Mouse (Mus musculus): ENCODE data around the gene Cenpf. TPM values are rescaled to one million over a fixed set of nuclear protein-coding genes. Genes with fewer than 3 reads are reported as not detected.

Gene Cenpf
- polyA plus RNA-seq, 1 experiment, result 1.2 TPM

DNA sequence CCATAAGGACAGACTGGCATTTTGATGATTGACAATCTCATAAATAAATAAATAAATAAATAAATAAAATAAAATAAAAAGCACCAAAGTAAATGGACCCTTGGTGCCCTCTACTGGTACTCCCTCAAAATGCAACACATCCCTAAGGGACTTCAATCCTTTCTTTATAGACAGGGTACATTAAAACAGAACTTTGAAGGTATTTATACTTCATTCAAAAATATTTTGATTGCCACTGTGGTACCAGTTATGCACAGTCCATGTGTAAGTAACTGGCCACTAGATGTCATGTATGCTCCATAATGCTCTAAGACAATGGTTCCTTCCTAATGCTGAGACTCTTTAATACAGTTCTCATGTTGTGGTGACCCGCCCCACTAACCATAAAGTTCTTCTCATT lies 12.5 kb downstream of the Cenpf start:
- H3K4me3 ChIP-seq (replicated peaks), result no peak overlapping the region
- no peaks in the 10 kb centered on the region for H3K27me3 ChIP-seq (replicated peaks)
- H3K36me3 ChIP-seq (replicated peaks; ENCODE audit: low read length), result peaks cover 84% of the 10 kb centered on the region
- peaks cover 9% of the 10 kb centered on the region; the same call in 1 of the 2 replicates for H3K4me1 ChIP-seq
- no peaks in the 10 kb centered on the region for H3K9me3 ChIP-seq
- no peak for TF ChIP-seq FLI1 (IDR thresholded peaks at IDR 0.05; ENCODE audit: low read length)
- no peak for TF ChIP-seq GATA1 (IDR thresholded peaks at IDR 0.05; ENCODE audit: borderline replicate concordance, low read length)

DNA sequence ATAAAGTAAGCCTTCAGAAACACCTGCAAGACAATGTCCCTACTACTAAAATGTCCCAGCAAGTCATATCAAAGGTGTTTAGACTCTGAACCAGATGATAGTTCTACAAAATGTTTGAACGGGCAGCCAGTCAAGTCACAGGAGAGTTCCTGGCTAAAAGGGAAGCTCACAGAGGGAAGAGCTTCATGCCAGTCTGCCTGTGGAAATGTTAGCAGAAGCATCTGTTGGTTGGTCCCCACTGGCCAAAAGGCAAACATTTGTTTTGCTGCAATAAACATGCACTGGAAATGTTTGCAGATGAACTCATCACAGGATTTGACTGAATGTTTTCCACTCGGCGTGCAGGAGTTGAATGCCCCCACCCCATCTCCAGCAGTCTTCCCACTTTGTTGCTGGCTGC lies 21.9 kb downstream of the Cenpf start:
- Histone ChIP-seq H3K4me1 (no peaks in the 10 kb centered on the region), H3K36me3 (replicated peaks; ENCODE audit: low read length) (peaks cover 86% of the 10 kb centered on the region), H3K27me3 (replicated peaks) (no peaks in the 10 kb centered on the region), H3K4me3 (replicated peaks) (no peak overlapping the region), H3K9me3 (no peaks in the 10 kb centered on the region)
- TF ChIP-seq GATA1 (IDR thresholded peaks at IDR 0.05; ENCODE audit: borderline replicate concordance, low read length) (no peak), FLI1 (IDR thresholded peaks at IDR 0.05; ENCODE audit: low read length) (no peak)

DNA sequence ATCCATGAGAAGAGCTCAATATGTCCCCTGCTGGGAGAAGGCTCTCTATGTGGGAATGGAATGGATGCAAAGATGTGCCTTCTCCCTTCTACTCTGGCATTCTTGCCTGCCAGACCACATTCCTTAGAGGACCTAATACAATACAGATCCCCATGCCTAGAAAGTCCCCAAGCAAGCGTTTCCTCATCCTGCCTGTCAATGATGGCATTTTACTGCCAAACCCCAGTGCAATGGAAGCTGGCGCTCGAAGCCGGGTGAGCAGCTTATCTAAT lies 23.1 kb downstream of the Cenpf start:
- Histone ChIP-seq H3K36me3 (replicated peaks; ENCODE audit: low read length) (peaks cover 81% of the 10 kb centered on the region), H3K27me3 (replicated peaks) (no peaks in the 10 kb centered on the region), H3K9me3 (no peaks in the 10 kb centered on the region), H3K4me3 (replicated peaks) (no peak overlapping the region), H3K4me1 (no peaks in the 10 kb centered on the region)
- no peak for TF ChIP-seq GATA1 (IDR thresholded peaks at IDR 0.05; ENCODE audit: borderline replicate concordance, low read length)

DNA sequence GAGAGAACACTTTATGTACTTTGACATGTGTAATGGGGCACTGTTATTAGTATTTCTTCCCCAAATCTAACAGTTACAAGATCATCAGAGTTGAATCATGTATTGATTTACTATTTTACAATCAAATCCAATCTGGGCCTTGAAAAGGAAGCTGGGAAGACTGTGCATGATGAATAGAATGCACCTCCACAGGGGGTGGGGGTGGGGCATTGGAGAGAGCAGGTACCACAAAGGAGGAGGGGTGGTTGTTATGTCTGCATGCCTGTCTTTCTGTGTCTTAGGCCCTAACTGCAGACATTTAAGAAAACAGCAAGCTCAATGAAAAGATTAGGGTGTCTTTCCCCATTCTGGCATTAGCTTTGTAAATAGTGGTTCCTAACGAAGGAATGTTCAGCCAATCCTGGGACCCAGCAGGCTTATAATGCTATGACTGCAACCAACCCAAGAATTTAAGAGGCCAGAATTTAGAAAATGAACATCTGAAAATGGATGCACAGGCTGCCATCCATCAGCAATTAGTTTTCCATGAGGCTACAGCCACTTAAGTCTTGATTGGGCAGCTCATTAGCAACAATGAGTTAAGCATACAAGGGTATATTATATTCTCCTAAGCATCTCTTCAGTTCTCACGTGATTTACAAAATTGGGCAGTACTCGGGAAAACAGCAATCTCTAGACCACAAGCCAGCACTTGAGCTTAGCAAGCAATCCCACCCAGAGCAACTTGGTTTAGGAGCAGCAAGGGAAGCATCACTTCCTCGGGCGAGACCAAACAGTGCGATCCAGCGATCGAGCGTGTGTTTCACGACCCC lies 23.6 kb downstream of the Cenpf start:
- TF ChIP-seq FLI1 (IDR thresholded peaks at IDR 0.05; ENCODE audit: low read length) (no peak), GATA1 (IDR thresholded peaks at IDR 0.05; ENCODE audit: borderline replicate concordance, low read length) (no peak)

DNA sequence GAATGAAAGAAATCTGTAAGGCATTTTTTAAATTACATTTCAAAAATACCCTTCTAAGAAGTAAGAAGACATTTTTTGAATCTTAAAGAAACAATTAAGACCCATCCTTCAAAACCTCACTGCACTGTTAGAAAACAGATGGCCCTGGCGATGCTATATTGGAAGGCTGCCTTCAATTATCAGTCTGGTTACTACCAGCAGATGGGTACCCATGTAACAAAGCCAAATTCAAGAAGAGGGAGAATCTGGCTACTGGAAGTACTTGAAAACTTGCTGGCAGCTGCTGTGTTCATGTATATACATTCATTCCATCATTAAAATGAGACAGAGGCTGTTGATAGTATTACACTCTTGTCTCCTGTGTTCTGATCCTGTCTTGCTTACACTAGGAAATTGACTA lies 24.4 kb downstream of the Cenpf start:
- peaks cover 81% of the 10 kb centered on the region for H3K36me3 ChIP-seq (replicated peaks; ENCODE audit: low read length)
- TF ChIP-seq FLI1 (IDR thresholded peaks at IDR 0.05; ENCODE audit: low read length) (no peak), GATA1 (IDR thresholded peaks at IDR 0.05; ENCODE audit: borderline replicate concordance, low read length) (no peak)

More for the DNA sequence above, 23.6 kb downstream of the Cenpf start:
- H3K9me3 ChIP-seq, result no peaks in the 10 kb centered on the region
- no peaks in the 10 kb centered on the region for H3K27me3 ChIP-seq (replicated peaks)
- H3K36me3 ChIP-seq (replicated peaks; ENCODE audit: low read length), result peaks cover 81% of the 10 kb centered on the region
- H3K4me1 ChIP-seq, result no peaks in the 10 kb centered on the region
- no peak overlapping the region for H3K4me3 ChIP-seq (replicated peaks)

DNA sequence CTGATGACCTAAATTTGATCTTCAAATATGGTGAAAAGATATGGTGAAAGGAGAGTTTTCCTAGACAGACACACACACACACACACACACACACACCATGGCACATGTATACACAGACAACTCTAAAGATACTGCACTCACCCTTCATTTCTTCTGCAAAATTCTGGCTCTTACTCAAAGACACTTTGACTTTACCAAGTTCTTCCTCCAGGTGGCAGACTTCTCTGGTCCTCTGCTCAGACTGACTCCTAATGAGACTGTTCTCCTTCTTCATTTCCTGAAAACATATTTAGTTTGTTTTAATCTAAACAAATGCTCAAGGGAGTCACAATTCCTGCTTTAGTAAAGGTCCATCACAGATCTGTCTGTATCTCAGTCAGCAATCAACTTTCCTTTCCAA lies 26.0 kb downstream of the Cenpf start:
- TF ChIP-seq FLI1 (IDR thresholded peaks at IDR 0.05; ENCODE audit: low read length) (no peak), GATA1 (IDR thresholded peaks at IDR 0.05; ENCODE audit: borderline replicate concordance, low read length) (no peak)
- H3K27me3 ChIP-seq (replicated peaks), result no peaks in the 10 kb centered on the region
- peaks cover 81% of the 10 kb centered on the region for H3K36me3 ChIP-seq (replicated peaks; ENCODE audit: low read length)
- no peaks in the 10 kb centered on the region for H3K9me3 ChIP-seq
- H3K4me3 ChIP-seq (replicated peaks), result no peak overlapping the region
- H3K4me1 ChIP-seq, result no peaks in the 10 kb centered on the region

More for the DNA sequence above, 24.4 kb downstream of the Cenpf start:
- Histone ChIP-seq H3K27me3 (replicated peaks) (no peaks in the 10 kb centered on the region), H3K4me1 (no peaks in the 10 kb centered on the region), H3K4me3 (replicated peaks) (no peak overlapping the region), H3K9me3 (no peaks in the 10 kb centered on the region)

DNA sequence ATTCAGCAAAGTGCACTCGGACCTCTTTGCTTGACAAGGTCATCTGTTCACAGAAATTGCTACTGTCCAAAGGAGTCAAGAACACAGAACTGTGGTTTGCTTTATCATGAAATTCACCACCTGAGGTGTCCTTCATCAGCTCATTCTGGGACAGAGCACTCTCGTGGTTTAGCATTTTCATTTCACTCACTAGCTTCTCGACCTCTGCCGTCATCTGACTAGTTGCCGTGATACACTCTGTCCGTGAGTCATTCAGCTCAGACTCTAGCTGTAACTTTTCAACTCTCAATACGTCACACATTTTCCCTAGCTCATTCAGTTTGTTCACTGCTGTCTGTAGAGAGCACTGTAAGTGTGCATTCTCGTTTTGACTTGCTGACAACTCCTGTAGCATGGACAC lies 30.5 kb downstream of the Cenpf start:
- Histone ChIP-seq H3K9me3 (no peaks in the 10 kb centered on the region), H3K36me3 (replicated peaks; ENCODE audit: low read length) (peaks cover 85% of the 10 kb centered on the region), H3K4me1 (no peaks in the 10 kb centered on the region), H3K4me3 (replicated peaks) (no peak overlapping the region), H3K27me3 (replicated peaks) (no peaks in the 10 kb centered on the region)
- TF ChIP-seq FLI1 (IDR thresholded peaks at IDR 0.05; ENCODE audit: low read length) (no peak), GATA1 (IDR thresholded peaks at IDR 0.05; ENCODE audit: borderline replicate concordance, low read length) (no peak)

DNA sequence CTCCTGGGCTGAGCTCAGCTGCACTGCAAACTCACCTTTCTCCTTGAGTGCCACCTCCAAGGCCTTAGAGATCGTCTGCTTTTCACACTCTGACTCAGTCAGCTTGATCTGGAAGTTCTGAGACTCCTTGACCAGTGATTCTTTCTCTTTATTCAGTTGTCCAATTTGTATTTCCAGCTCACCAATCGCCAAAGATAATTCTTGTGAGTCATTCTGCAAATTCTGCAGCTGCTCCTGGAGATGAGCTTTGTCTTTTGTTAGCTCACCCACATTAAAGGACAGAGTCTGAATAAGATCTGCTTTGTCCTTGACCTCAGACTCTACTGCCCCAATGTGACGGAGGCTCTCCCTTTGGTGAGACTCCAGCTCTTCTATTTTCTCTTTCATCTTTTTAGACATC lies 34.1 kb downstream of the Cenpf start:
- Histone ChIP-seq H3K36me3 (replicated peaks; ENCODE audit: low read length) (peaks cover 92% of the 10 kb centered on the region), H3K4me3 (replicated peaks) (no peak overlapping the region), H3K4me1 (no peaks in the 10 kb centered on the region), H3K27me3 (replicated peaks) (no peaks in the 10 kb centered on the region), H3K9me3 (no peaks in the 10 kb centered on the region)
- TF ChIP-seq GATA1 (IDR thresholded peaks at IDR 0.05; ENCODE audit: borderline replicate concordance, low read length) (no peak), FLI1 (IDR thresholded peaks at IDR 0.05; ENCODE audit: low read length) (no peak)

DNA sequence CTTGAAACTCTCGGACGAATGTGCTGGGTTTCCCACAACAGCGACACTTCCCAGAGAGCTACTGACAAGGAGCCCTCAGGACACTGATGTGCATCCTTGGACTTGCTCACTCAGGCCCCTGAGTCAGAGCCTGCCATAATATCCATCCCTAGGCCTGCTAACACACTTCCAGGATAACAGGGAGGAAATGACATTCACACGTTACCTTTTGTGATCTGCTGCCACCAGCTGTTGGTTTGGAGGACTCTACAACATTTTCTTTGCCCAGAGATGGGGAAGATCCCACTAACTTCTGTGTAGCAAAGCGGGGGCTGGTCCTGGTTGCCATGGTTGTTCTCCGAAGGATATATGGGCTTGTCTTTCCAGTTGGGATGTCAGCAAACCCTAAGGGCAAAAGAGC lies 41.3 kb downstream of the Cenpf start:
- Histone ChIP-seq H3K36me3 (replicated peaks; ENCODE audit: low read length) (peaks cover 96% of the 10 kb centered on the region), H3K9me3 (no peaks in the 10 kb centered on the region), H3K4me1 (no peaks in the 10 kb centered on the region), H3K27me3 (replicated peaks) (no peaks in the 10 kb centered on the region), H3K4me3 (replicated peaks) (no peak overlapping the region)
- TF ChIP-seq GATA1 (IDR thresholded peaks at IDR 0.05; ENCODE audit: borderline replicate concordance, low read length) (no peak), FLI1 (IDR thresholded peaks at IDR 0.05; ENCODE audit: low read length) (no peak)

DNA sequence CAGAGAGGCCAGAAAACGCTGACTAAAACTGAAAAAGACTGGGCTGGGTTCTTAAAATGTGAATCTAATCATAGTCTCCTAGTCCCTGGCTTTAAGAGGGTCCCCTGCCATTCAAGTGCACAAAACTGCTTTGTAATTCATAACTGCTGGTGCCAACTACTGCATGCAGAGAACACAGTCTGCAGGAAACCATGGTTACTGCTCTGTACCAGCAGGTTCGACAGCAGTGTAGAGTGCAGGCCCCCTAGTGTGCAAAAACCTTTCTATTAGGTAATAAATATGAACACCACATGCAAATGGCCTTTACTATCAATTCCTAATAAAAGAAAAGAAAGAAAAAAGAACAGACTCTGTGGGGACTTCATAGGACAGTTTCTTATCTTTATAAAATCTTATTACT lies 42.5 kb downstream of the Cenpf start:
- H3K4me1 ChIP-seq, result no peaks in the 10 kb centered on the region
- no peak overlapping the region for H3K4me3 ChIP-seq (replicated peaks)
- no peak for TF ChIP-seq GATA1 (IDR thresholded peaks at IDR 0.05; ENCODE audit: borderline replicate concordance, low read length)
- no peak for TF ChIP-seq FLI1 (IDR thresholded peaks at IDR 0.05; ENCODE audit: low read length)
- no peaks in the 10 kb centered on the region for H3K9me3 ChIP-seq
- H3K36me3 ChIP-seq (replicated peaks; ENCODE audit: low read length), result peaks cover 96% of the 10 kb centered on the region
- no peaks in the 10 kb centered on the region for H3K27me3 ChIP-seq (replicated peaks)
